Comparison of ENCODE assay signal across 7 mouse cellular contexts in genomic region chr1:37864511-37865400, GRCm38 (mm10). TPM values are rescaled to one million over a fixed set of nuclear protein-coding genes. Genes with fewer than 3 reads are reported as not detected.
DNase-seq lines count a peak whose midpoint lies in the region; ATAC-seq lines count a peak whose summit lies in the region.

No protein-coding gene starts in this region.

- ATAC-seq in embryonic facial prominence, embryonic 12.5 days (ENCODE audit: insufficient number of reproducible peaks, insufficient read depth, low FRiP score, low TSS enrichment), result peak; percentile 99
- ATAC-seq in limb, embryonic 11.5 days (ENCODE audit: insufficient number of reproducible peaks, low FRiP score, low TSS enrichment, low read depth), result peak; percentile 99
- ATAC-seq in midbrain, embryonic 14.5 days (ENCODE audit: low FRiP score, low TSS enrichment), result peak; percentile 98

- peak; percentile 100 for DNase-seq in adrenal gland, postnatal 25 days
- peak; percentile 100 for DNase-seq in heart, adult 11 months
- DNase-seq in kidney, adult 18-20 months, result peak; percentile 99
- DNase-seq in limb, embryonic 11.5 days (ENCODE audit: low spot score), result peak; percentile 99
- DNase-seq in midbrain, embryonic 14.5 days, result peak; percentile 100
- DNase-seq in spleen, adult 18-20 months, result peak; percentile 99 to 100

- peak overlapping the region; percentile 69 for H3K4me2 ChIP-seq in embryonic facial prominence, embryonic 12.5 days (replicated peaks)
- H3K4me2 ChIP-seq in limb, embryonic 11.5 days (ENCODE audit: low read depth, severe bottlenecking), result peak overlapping the region; percentile 69
- H3K4me2 ChIP-seq in midbrain, embryonic 14.5 days (ENCODE audit: low read length), result peak overlapping the region; percentile 71

- H3K27ac ChIP-seq in embryonic facial prominence, embryonic 12.5 days, result peak overlapping the region; percentile 80
- H3K27ac ChIP-seq in limb, embryonic 11.5 days (replicated peaks; ENCODE audit: low read depth, low read length), result peak overlapping the region; percentile 75; the same call in 1 of the 2 replicates
- H3K27ac ChIP-seq in midbrain, embryonic 14.5 days (replicated peaks; ENCODE audit: low read depth, low read length), result peak overlapping the region; percentile 91

- H3K36me3 ChIP-seq in embryonic facial prominence, embryonic 12.5 days, result no peaks in the 10 kb centered on the region
- H3K36me3 ChIP-seq in limb, embryonic 11.5 days (ENCODE audit: control insufficient read depth, insufficient read depth, low read length), result no peaks in the 10 kb centered on the region
- no peaks in the 10 kb centered on the region for H3K36me3 ChIP-seq in midbrain, embryonic 14.5 days (ENCODE audit: control insufficient read depth, insufficient read depth, low read length)

- peaks cover 5% of the 10 kb centered on the region; the same call in 1 of the 2 replicates for H3K4me1 ChIP-seq in embryonic facial prominence, embryonic 12.5 days
- no peaks in the 10 kb centered on the region for H3K4me1 ChIP-seq in limb, embryonic 11.5 days (ENCODE audit: control insufficient read depth, insufficient read depth, low read length)
- H3K4me1 ChIP-seq in midbrain, embryonic 14.5 days (ENCODE audit: control insufficient read depth, insufficient read depth, low read length), result 0 out of 2 replicates have a peak, but pooled peaks cover 8% of the 10 kb centered on the region

- H3K27me3 ChIP-seq in embryonic facial prominence, embryonic 12.5 days, result no peaks in the 10 kb centered on the region
- no peaks in the 10 kb centered on the region for H3K27me3 ChIP-seq in limb, embryonic 11.5 days (ENCODE audit: control insufficient read depth, insufficient read depth, low read length)
- H3K27me3 ChIP-seq in midbrain, embryonic 14.5 days (ENCODE audit: control insufficient read depth, insufficient read depth, low read length), result no peaks in the 10 kb centered on the region

- WGBS in embryonic facial prominence, embryonic 12.5 days, result 1% methylated on average over 82 of the region's 90 CpGs
- under 1% methylated on average over 89 of the region's 90 CpGs for WGBS in limb, embryonic 11.5 days
- WGBS in midbrain, embryonic 14.5 days, result under 1% methylated on average over 90 of the region's 90 CpGs

- peak overlapping the region; percentile 69 for H3K9ac ChIP-seq in embryonic facial prominence, embryonic 12.5 days
- H3K9ac ChIP-seq in limb, embryonic 11.5 days (ENCODE audit: low read length), result peak overlapping the region; percentile 68
- peak overlapping the region; percentile 78 for H3K9ac ChIP-seq in midbrain, embryonic 14.5 days (replicated peaks; ENCODE audit: low read length)

- no peaks in the 10 kb centered on the region for H3K9me3 ChIP-seq in embryonic facial prominence, embryonic 12.5 days
- no peaks in the 10 kb centered on the region for H3K9me3 ChIP-seq in limb, embryonic 11.5 days (ENCODE audit: control insufficient read depth, low read length)
- H3K9me3 ChIP-seq in midbrain, embryonic 14.5 days (ENCODE audit: control insufficient read depth, low read length), result no peaks in the 10 kb centered on the region

- peak overlapping the region; percentile 64 for H3K4me3 ChIP-seq in embryonic facial prominence, embryonic 12.5 days
- peak overlapping the region; percentile 59 for H3K4me3 ChIP-seq in limb, embryonic 11.5 days (ENCODE audit: low read depth, low read length)
- H3K4me3 ChIP-seq in midbrain, embryonic 14.5 days (replicated peaks; ENCODE audit: low read depth, low read length), result peak overlapping the region; percentile 67

RNA-seq across cellular contexts. Expression of gene Tsga10, which starts 1.5 kb away (rescaled TPM):
- 6.0 and 6.6 TPM in 2 replicates for total RNA-seq in adrenal gland, postnatal 25 days (2021)
- polyA plus RNA-seq in embryonic facial prominence, embryonic 12.5 days (2016; fragmentation: Nextera tagmentation; extraction: Ambion mirVana), result 7.4 and 7.6 TPM in 2 replicates
- 7.2 and 8.4 TPM in 2 replicates for polyA plus RNA-seq in limb, embryonic 11.5 days (2014; fragmentation: Nextera tagmentation; extraction: Ambion mirVana)
- 20.8 and 23.3 TPM in 2 replicates for polyA plus RNA-seq in midbrain, embryonic 14.5 days (2014; fragmentation: Nextera tagmentation; extraction: Ambion mirVana)

RNA-seq across cellular contexts. Expression of gene Lipt1, which starts 6.8 kb away (rescaled TPM):
- 10.3 and 17.2 TPM in 2 replicates for total RNA-seq in adrenal gland, postnatal 25 days (2021)
- 8.5 and 9.1 TPM in 2 replicates for polyA plus RNA-seq in embryonic facial prominence, embryonic 12.5 days (2016; fragmentation: Nextera tagmentation; extraction: Ambion mirVana)
- 6.4 and 8.7 TPM in 2 replicates for polyA plus RNA-seq in limb, embryonic 11.5 days (2014; fragmentation: Nextera tagmentation; extraction: Ambion mirVana)
- 6.8 and 9.1 TPM in 2 replicates for polyA plus RNA-seq in midbrain, embryonic 14.5 days (2014; fragmentation: Nextera tagmentation; extraction: Ambion mirVana)

RNA-seq across cellular contexts. Expression of gene Mitd1, which starts 25.5 kb away (rescaled TPM):
- 16.1 and 18.3 TPM in 2 replicates for total RNA-seq in adrenal gland, postnatal 25 days (2021)
- 25.3 and 25.4 TPM in 2 replicates for polyA plus RNA-seq in embryonic facial prominence, embryonic 12.5 days (2016; fragmentation: Nextera tagmentation; extraction: Ambion mirVana)
- 30.7 and 34.3 TPM in 2 replicates for polyA plus RNA-seq in limb, embryonic 11.5 days (2014; fragmentation: Nextera tagmentation; extraction: Ambion mirVana)
- 13.7 and 14.7 TPM in 2 replicates for polyA plus RNA-seq in midbrain, embryonic 14.5 days (2014; fragmentation: Nextera tagmentation; extraction: Ambion mirVana)

RNA-seq across cellular contexts. Expression of gene Mrpl30, which starts 25.5 kb away (rescaled TPM):
- total RNA-seq in adrenal gland, postnatal 25 days (2021), result 181 and 191 TPM in 2 replicates
- 232 and 245 TPM in 2 replicates for polyA plus RNA-seq in embryonic facial prominence, embryonic 12.5 days (2016; fragmentation: Nextera tagmentation; extraction: Ambion mirVana)
- 240 and 248 TPM in 2 replicates for polyA plus RNA-seq in limb, embryonic 11.5 days (2014; fragmentation: Nextera tagmentation; extraction: Ambion mirVana)
- polyA plus RNA-seq in midbrain, embryonic 14.5 days (2014; fragmentation: Nextera tagmentation; extraction: Ambion mirVana), result 275 and 310 TPM in 2 replicates

RNA-seq across cellular contexts. Expression of gene Lyg2, which starts 51.5 kb away (rescaled TPM):
- total RNA-seq in adrenal gland, postnatal 25 days (2021), result not detected in 2 replicates
- polyA plus RNA-seq in embryonic facial prominence, embryonic 12.5 days (2016; fragmentation: Nextera tagmentation; extraction: Ambion mirVana), result not detected in 2 replicates
- not detected in 2 replicates for polyA plus RNA-seq in limb, embryonic 11.5 days (2014; fragmentation: Nextera tagmentation; extraction: Ambion mirVana)
- not detected in 2 replicates for polyA plus RNA-seq in midbrain, embryonic 14.5 days (2014; fragmentation: Nextera tagmentation; extraction: Ambion mirVana)

Comparison
In these comparisons a context has a peak if more than half of its experiments do, and no peak if none do; other contexts are left out.
1. Peak in every context shown above with its lines: DNase-seq, ATAC-seq, H3K4me3 ChIP-seq and H3K27ac ChIP-seq.